12 mouse cellular contexts compared by ENCODE assay signal in genomic region chr2:164439001-164439421, GRCm38 (mm10). TPM values are rescaled to one million over a fixed set of nuclear protein-coding genes. Genes with fewer than 3 reads are reported as not detected.
DNase-seq lines count a peak whose midpoint lies in the region; ATAC-seq and TF ChIP-seq lines count a peak whose summit lies in the region.
"Had no signal": no experiment of that assay in that cellular context is flagged by ENCODE, and none has a peak within 500 bp of the region (broad histone marks: within the 10 kb centered on the region; RNA-seq: fewer than 3 reads in every experiment).

No protein-coding gene starts in this region.

- no peaks in the 10 kb centered on the region for H3K4me1 ChIP-seq in cerebellum, adult 2 months (ENCODE audit: control insufficient read depth, insufficient read depth, low read length)
- H3K4me1 ChIP-seq in cortical plate, adult 2 months (ENCODE audit: control insufficient read depth, insufficient read depth, low read length) = no peaks in the 10 kb centered on the region
- H3K4me1 ChIP-seq in liver, postnatal 0 days (ENCODE audit: insufficient read depth) = peaks cover 18% of the 10 kb centered on the region

- H3K9me3 ChIP-seq in liver, postnatal 0 days (ENCODE audit: low read length) = no peaks in the 10 kb centered on the region

- WGBS in cerebellum, adult 2 months = 52% methylated on average over 3 of the region's 3 CpGs
- 52% methylated on average over 3 of the region's 3 CpGs for WGBS in liver, postnatal 0 days (ENCODE audit: insufficient replicate concordance)

- no peak for ATAC-seq in liver, postnatal 0 days

- H3K4me3 ChIP-seq in cerebellum, adult 2 months (replicated peaks; ENCODE audit: insufficient read depth, low read depth, low read length) = no peak overlapping the region
- H3K4me3 ChIP-seq in cortical plate, adult 2 months (ENCODE audit: insufficient read depth, low read length) = no peak overlapping the region
- H3K4me3 ChIP-seq in liver, postnatal 0 days (ENCODE audit: low read depth, low read length) = peak overlapping the region; percentile 36

- peak in 1 of 2 experiments; percentile 53 for DNase-seq in cerebellum, adult 2 months
- DNase-seq in cerebellum, postnatal 14 days = no peak
- peak; percentile 12 to 41 for DNase-seq in left cerebral cortex, adult 18-20 months (ENCODE audit: low spot score in 2 of 2)
- DNase-seq in left cerebral cortex, postnatal 4 days = no peak
- DNase-seq in liver, postnatal 0 days = no peak
- no peak for DNase-seq in spleen, adult 12 weeks (ENCODE audit: low spot score)
- no peak for DNase-seq in thymus, postnatal 25 days

- no peaks in the 10 kb centered on the region; the same call in none of the 2 replicates for H3K36me3 ChIP-seq in liver, postnatal 0 days (replicated peaks; ENCODE audit: insufficient read depth, low read length)

- H3K27ac ChIP-seq in cerebellum, adult 2 months (ENCODE audit: insufficient read depth, low read length) = peak overlapping the region; percentile 32; the same call in 1 of the 2 replicates
- H3K27ac ChIP-seq in cortical plate, adult 2 months (ENCODE audit: insufficient read depth, low read length) = peak overlapping the region; percentile 70
- peak overlapping the region; percentile 44 for H3K27ac ChIP-seq in liver, postnatal 0 days (ENCODE audit: low read depth)

- peak overlapping the region; percentile 63 for H3K4me2 ChIP-seq in liver, postnatal 0 days (ENCODE audit: low read depth, low read length)

- no peak for TF ChIP-seq CTCF in cerebellum, adult 2 months (IDR thresholded peaks at IDR 0.05; ENCODE audit: borderline replicate concordance, insufficient read depth, low read depth, low read length)
- no peak for TF ChIP-seq CTCF in cortical plate, adult 2 months (IDR thresholded peaks at IDR 0.05; ENCODE audit: extremely low read depth, insufficient read depth, low read length)
- no peak for TF ChIP-seq CTCF in liver, postnatal 0 days (IDR thresholded peaks at IDR 0.05; ENCODE audit: low read depth)

- no peak for TF ChIP-seq POLR2A in cerebellum, adult 2 months (IDR thresholded peaks at IDR 0.05; ENCODE audit: borderline replicate concordance, insufficient read depth, low read length)
- 0 out of 2 replicates have a peak, but pooled peaks have one; percentile 11 for TF ChIP-seq POLR2A in cortical plate, adult 2 months (IDR thresholded peaks at IDR 0.05; ENCODE audit: extremely low read depth, insufficient read depth, low read length)

- H3K9ac ChIP-seq in liver, postnatal 0 days (replicated peaks) = peak overlapping the region; percentile 55

- no peaks in the 10 kb centered on the region for H3K27me3 ChIP-seq in cerebellum, adult 2 months (ENCODE audit: control insufficient read depth, insufficient read depth, low read length)
- H3K27me3 ChIP-seq in liver, postnatal 0 days (ENCODE audit: insufficient read depth, low read length) = 0 out of 2 replicates have a peak, but pooled peaks cover 6% of the 10 kb centered on the region

- intact Hi-C loops in left cerebral cortex, postnatal 4 days (cut with DNase I) = no loop called here

- TF ChIP-seq EP300 in liver, postnatal 0 days (IDR thresholded peaks at IDR 0.05; ENCODE audit: low read depth) = no peak

RNA-seq across cellular contexts. Expression of gene Sdc4, which starts 4.7 kb away (rescaled TPM):
- polyA plus RNA-seq in cerebellum, adult 2 months (2012; rRNA removed) = 65.7 and 69.5 TPM in 2 replicates
- total RNA-seq in left cerebral cortex, adult 18-20 months (2021) = 10 to 100 TPM; 72.7 to 80.1 TPM
- total RNA-seq in left cerebral cortex, postnatal 4 days (2021) = 10 to 100 TPM in 1 of 2 experiments, 1 to 10 TPM in 1; 9.6 to 12.6 TPM
- 47.1 and 50.7 TPM in 2 replicates for polyA plus RNA-seq in cortical plate, adult 2 months (2012; rRNA removed)
- polyA plus RNA-seq in liver, postnatal 0 days (2015; fragmentation: Nextera tagmentation; extraction: Ambion mirVana) = 194 and 208 TPM in 2 replicates

RNA-seq across cellular contexts. Expression of gene Sys1, which starts 17.8 kb away (rescaled TPM):
- polyA plus RNA-seq in cerebellum, adult 2 months (2012; rRNA removed) = 73.7 and 75.4 TPM in 2 replicates
- total RNA-seq in left cerebral cortex, adult 18-20 months (2021) = 10 to 100 TPM; 43.5 to 44.6 TPM
- total RNA-seq in left cerebral cortex, postnatal 4 days (2021) = 10 to 100 TPM; 42.5 to 45.8 TPM
- 58.1 and 64.5 TPM in 2 replicates for polyA plus RNA-seq in cortical plate, adult 2 months (2012; rRNA removed)
- 43.5 and 46.2 TPM in 2 replicates for polyA plus RNA-seq in liver, postnatal 0 days (2015; fragmentation: Nextera tagmentation; extraction: Ambion mirVana)

RNA-seq across cellular contexts. Expression of gene Gm20458, which starts 21.8 kb away (rescaled TPM):
- polyA plus RNA-seq in cerebellum, adult 2 months (2012; rRNA removed) = 16.7 and 21.0 TPM in 2 replicates
- 1 to 10 TPM; 2.0 to 6.4 TPM for total RNA-seq in left cerebral cortex, adult 18-20 months (2021)
- 1 to 10 TPM in 1 of 2 experiments, not detected in 1; 2.9 TPM for total RNA-seq in left cerebral cortex, postnatal 4 days (2021)
- polyA plus RNA-seq in cortical plate, adult 2 months (2012; rRNA removed) = 7.4 and 9.5 TPM in 2 replicates
- polyA plus RNA-seq in liver, postnatal 0 days (2015; fragmentation: Nextera tagmentation; extraction: Ambion mirVana) = 5.8 and 6.1 TPM in 2 replicates

RNA-seq across cellular contexts. Expression of gene Matn4, which starts 34.1 kb away (rescaled TPM):
- polyA plus RNA-seq in cerebellum, adult 2 months (2012; rRNA removed) = 5.5 and 5.9 TPM in 2 replicates
- total RNA-seq in left cerebral cortex, adult 18-20 months (2021) = 1 to 10 TPM; 8.4 to 8.5 TPM
- total RNA-seq in left cerebral cortex, postnatal 4 days (2021) = 1 to 10 TPM; 9.6 to 9.8 TPM
- polyA plus RNA-seq in cortical plate, adult 2 months (2012; rRNA removed) = 16.2 and 17.4 TPM in 2 replicates
- 0.18 and 0.25 TPM in 2 replicates for polyA plus RNA-seq in liver, postnatal 0 days (2015; fragmentation: Nextera tagmentation; extraction: Ambion mirVana)

RNA-seq across cellular contexts. Expression of gene Trp53tg5, which starts 34.5 kb away (rescaled TPM):
- polyA plus RNA-seq in cerebellum, adult 2 months (2012; rRNA removed) = not detected in 2 replicates
- not detected for total RNA-seq in left cerebral cortex, adult 18-20 months (2021)
- not detected for total RNA-seq in left cerebral cortex, postnatal 4 days (2021)
- polyA plus RNA-seq in cortical plate, adult 2 months (2012; rRNA removed) = not detected in 2 replicates
- not detected in 2 replicates for polyA plus RNA-seq in liver, postnatal 0 days (2015; fragmentation: Nextera tagmentation; extraction: Ambion mirVana)
- total RNA-seq: adrenal gland, postnatal 36 days had no signal
- polyA plus RNA-seq: heart, embryonic 14.5 days; neural tube, embryonic 11.5 days; thymus, postnatal 0 days had no signal

Comparison
In these comparisons a context has a peak if more than half of its experiments do, and no peak if none do; other contexts are left out.
1. DNase-seq: peak in left cerebral cortex, adult 18-20 months (2 of 2); none in cerebellum, postnatal 14 days (0 of 2), left cerebral cortex, postnatal 4 days (single experiment), liver, postnatal 0 days (single experiment), spleen, adult 12 weeks (single experiment) and thymus, postnatal 25 days (single experiment).
2. Peak in every context shown above with its lines, with median percentiles within 50 percentile points of each other: H3K27ac ChIP-seq.